Mouse (Mus musculus): ENCODE measurements at regions not wholly inside any gene's neighbourhood (a gene's known extent, or its start where the extent isn't known, plus 50 kb on each side); places are given as distances from the start of the nearest gene placed in this dataset.

DNA sequence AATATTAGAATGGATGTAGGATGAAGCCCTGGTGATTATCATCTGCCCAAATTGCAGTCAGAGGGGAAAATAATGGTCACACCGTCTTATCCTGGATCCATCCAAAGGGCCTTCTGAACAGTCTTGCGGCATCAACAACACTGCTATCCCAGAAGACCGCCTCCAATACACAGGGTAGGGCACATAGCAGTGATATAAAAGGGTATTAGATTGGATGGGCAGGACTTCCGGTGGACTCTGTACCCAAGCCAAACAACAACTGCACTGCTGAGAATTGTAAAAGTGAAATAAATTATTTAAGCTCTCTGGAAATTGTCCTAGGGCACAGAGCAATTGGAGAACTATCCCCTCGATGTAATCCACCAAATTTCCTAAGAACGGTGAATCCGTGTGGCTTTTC lies 173.0 kb upstream of the Klf7 start:
- WGBS = 80% methylated on average over 7 of the region's 7 CpGs
- H3K9me3 ChIP-seq (ENCODE audit: control insufficient read depth, low read length) = no peaks in the 10 kb centered on the region
- ATAC-seq (ENCODE audit: insufficient read depth, low FRiP score, low TSS enrichment) (no peak), DNase-seq (ENCODE audit: low spot score) (no peak)
- no peak overlapping the region for H3K4me3 ChIP-seq (ENCODE audit: low read depth, low read length)
- H3K27ac ChIP-seq (ENCODE audit: low read depth, low read length) = no peak overlapping the region
- H3K9ac ChIP-seq (ENCODE audit: low read length) = no peak overlapping the region
- no peak overlapping the region for H3K4me2 ChIP-seq (ENCODE audit: low read depth)
- H3K4me1 ChIP-seq (ENCODE audit: control insufficient read depth, insufficient read depth, low read length) = no peaks in the 10 kb centered on the region
- H3K36me3 ChIP-seq (ENCODE audit: control insufficient read depth, insufficient read depth, low read length) = no peaks in the 10 kb centered on the region
- no peaks in the 10 kb centered on the region for H3K27me3 ChIP-seq (ENCODE audit: control insufficient read depth, insufficient read depth, low read length)

DNA sequence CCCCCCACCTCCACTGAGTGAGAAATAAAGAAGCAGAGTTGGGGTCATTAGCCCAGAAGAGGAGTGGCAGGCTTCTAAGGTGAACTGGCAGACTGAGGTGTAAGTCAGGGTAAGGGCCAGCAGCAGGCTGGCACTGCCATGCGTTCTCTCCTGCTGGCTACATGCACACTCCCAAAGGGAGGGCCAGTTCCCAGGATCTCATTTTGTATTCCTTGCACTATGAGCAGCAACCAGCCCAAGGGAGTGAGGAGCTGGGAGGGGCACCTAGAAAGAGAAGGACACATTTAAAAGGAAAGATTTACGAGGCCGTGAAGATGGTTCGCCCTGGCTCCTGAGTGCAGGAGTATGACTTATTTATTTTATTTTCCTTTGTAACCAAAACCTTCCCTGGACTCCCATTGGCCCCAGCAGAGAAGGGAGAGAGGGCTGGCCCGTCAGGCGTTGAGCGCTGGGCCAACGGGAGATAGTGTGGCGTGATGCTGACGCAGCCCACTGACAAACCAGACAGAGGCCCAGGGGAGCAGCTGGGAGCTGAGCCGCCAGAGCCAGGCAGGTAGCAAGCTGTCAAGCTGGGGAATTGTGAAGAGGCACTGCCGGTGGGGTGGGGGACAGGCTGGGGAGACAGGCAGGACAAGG lies 166.8 kb upstream of the Klf7 start:
- Histone ChIP-seq H3K9ac (ENCODE audit: low read length) (no peak overlapping the region), H3K36me3 (ENCODE audit: control insufficient read depth, insufficient read depth, low read length) (no peaks in the 10 kb centered on the region), H3K9me3 (ENCODE audit: control insufficient read depth, low read length) (no peaks in the 10 kb centered on the region), H3K4me1 (ENCODE audit: control insufficient read depth, insufficient read depth, low read length) (no peaks in the 10 kb centered on the region), H3K4me3 (ENCODE audit: low read depth, low read length) (no peak overlapping the region), H3K27me3 (ENCODE audit: control insufficient read depth, insufficient read depth, low read length) (no peaks in the 10 kb centered on the region), H3K27ac (ENCODE audit: low read depth, low read length) (0 out of 2 replicates have a peak overlapping the region, but pooled peaks have one; percentile 20), H3K4me2 (ENCODE audit: low read depth) (no peak overlapping the region)
- ATAC-seq (ENCODE audit: insufficient read depth, low FRiP score, low TSS enrichment) (0 out of 2 replicates have a peak, but pooled peaks have one; percentile 53), DNase-seq (ENCODE audit: low spot score) (no peak)
- WGBS = 48% methylated on average over 12 of the region's 12 CpGs

DNA sequence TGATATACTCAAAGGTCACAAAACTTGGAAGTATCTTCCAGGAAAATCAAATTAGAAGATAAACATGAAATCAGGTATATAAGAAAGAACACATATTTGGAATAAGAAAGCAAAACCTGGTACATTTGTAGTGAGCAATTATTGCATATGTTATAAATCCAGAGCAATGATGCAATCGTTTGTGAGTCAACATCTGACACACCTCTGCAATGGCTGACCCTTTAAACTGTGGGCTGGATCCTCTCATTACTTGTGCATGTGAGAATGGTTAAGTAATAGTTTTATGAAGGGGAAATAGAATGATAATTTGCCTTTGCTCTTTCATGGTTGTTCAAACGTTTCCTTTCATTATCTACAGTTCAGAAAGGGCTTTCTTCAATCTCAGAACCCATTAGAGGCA lies 165.0 kb upstream of the Klf7 start:
- 71% methylated on average over 2 of the region's 2 CpGs for WGBS
- DNase-seq (ENCODE audit: low spot score) (no peak), ATAC-seq (ENCODE audit: insufficient read depth, low FRiP score, low TSS enrichment) (no peak)

DNA sequence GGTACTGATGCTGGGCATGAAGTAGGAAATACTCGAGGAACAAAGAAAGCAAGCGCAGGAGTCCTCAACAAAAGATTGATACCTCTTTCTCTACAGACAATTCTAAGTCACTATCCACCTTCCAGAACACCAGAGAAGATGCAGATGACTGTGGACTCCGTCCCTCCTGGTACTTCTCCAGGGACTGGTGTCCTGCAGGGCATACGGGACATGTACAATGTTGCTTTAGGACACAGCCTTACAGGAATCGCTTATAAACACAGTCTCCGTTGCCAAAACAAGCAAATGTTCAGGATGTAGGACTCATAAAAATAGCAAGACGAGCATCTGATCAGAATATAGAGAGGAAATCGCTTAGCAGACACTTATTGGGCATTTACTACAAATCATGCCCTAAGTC lies 162.6 kb upstream of the Klf7 start:
- Histone ChIP-seq H3K4me2 (ENCODE audit: low read depth) (no peak overlapping the region), H3K27ac (ENCODE audit: low read depth, low read length) (no peak overlapping the region), H3K27me3 (ENCODE audit: control insufficient read depth, insufficient read depth, low read length) (no peaks in the 10 kb centered on the region), H3K36me3 (ENCODE audit: control insufficient read depth, insufficient read depth, low read length) (no peaks in the 10 kb centered on the region), H3K4me3 (ENCODE audit: low read depth, low read length) (no peak overlapping the region), H3K9ac (ENCODE audit: low read length) (no peak overlapping the region), H3K9me3 (ENCODE audit: control insufficient read depth, low read length) (no peaks in the 10 kb centered on the region), H3K4me1 (ENCODE audit: control insufficient read depth, insufficient read depth, low read length) (no peaks in the 10 kb centered on the region)
- ATAC-seq (ENCODE audit: insufficient read depth, low FRiP score, low TSS enrichment) (no peak), DNase-seq (ENCODE audit: low spot score) (no peak)
- 87% methylated on average over 8 of the region's 8 CpGs for WGBS

More for the DNA sequence above, 165.0 kb upstream of the Klf7 start:
- Histone ChIP-seq H3K27me3 (ENCODE audit: control insufficient read depth, insufficient read depth, low read length) (no peaks in the 10 kb centered on the region), H3K9me3 (ENCODE audit: control insufficient read depth, low read length) (no peaks in the 10 kb centered on the region), H3K9ac (ENCODE audit: low read length) (no peak overlapping the region), H3K27ac (ENCODE audit: low read depth, low read length) (no peak overlapping the region), H3K4me2 (ENCODE audit: low read depth) (no peak overlapping the region), H3K4me1 (ENCODE audit: control insufficient read depth, insufficient read depth, low read length) (no peaks in the 10 kb centered on the region), H3K4me3 (ENCODE audit: low read depth, low read length) (no peak overlapping the region), H3K36me3 (ENCODE audit: control insufficient read depth, insufficient read depth, low read length) (no peaks in the 10 kb centered on the region)

DNA sequence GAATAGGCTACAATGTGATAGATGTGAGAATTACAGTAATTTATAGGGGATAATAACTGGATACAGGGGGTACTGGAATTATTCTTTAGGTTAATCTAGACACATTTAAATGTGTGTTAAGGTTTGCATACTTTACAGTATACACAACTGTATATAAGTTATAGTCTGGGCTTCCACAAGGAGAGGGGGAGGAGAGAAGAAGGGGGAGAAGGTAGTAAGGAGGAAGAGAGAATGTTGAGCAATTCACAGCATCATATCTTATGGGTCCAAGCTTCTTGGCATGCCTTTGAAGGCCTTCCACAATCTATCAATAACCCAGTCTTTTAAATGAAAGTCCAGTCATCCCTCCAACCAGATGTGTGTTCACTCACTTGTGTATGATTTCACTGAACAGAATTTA lies 153.8 kb upstream of the Klf7 start:
- H3K9me3 ChIP-seq (ENCODE audit: control insufficient read depth, low read length) = no peaks in the 10 kb centered on the region
- H3K4me3 ChIP-seq (ENCODE audit: low read depth, low read length) = no peak overlapping the region
- H3K4me2 ChIP-seq (ENCODE audit: low read depth) = no peak overlapping the region
- no peaks in the 10 kb centered on the region for H3K36me3 ChIP-seq (ENCODE audit: control insufficient read depth, insufficient read depth, low read length)
- no peaks in the 10 kb centered on the region for H3K27me3 ChIP-seq (ENCODE audit: control insufficient read depth, insufficient read depth, low read length)
- no peak overlapping the region for H3K27ac ChIP-seq (ENCODE audit: low read depth, low read length)
- ATAC-seq (ENCODE audit: insufficient read depth, low FRiP score, low TSS enrichment) (no peak), DNase-seq (ENCODE audit: low spot score) (no peak)
- H3K9ac ChIP-seq (ENCODE audit: low read length) = no peak overlapping the region
- no peaks in the 10 kb centered on the region for H3K4me1 ChIP-seq (ENCODE audit: control insufficient read depth, insufficient read depth, low read length)

DNA sequence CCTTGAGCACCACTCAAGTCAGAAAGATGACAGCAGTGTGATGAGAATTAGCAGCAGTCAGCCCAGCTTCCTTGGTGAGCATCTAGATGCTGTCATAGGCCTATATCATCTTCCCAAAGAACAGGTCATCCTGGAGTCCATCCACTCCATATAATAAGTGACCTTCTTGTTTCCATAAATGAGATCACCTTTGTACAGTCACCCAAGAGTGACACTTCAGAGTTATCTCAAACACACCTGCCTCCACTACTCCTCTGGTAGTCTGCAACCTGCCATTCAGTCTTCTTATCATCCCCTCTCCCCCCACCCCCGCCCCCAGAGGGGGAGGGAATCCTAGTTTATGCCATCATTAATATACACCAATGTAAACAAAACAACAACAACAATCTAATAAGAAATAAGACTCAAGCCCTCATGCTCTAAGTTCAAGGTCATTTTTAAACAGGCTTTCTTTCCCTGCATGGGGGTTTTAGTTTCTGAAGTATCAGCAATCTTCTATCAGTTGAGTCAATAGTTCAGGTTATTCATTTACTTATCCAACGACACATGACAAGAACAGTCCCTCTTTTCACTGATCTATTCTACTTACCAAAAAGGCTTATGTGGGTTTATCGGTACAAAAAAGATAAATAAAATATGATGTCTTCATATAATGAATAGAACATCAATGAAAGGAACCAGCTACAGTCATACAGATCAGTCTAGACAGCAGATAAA lies 153.2 kb upstream of the Klf7 start:
- 82% methylated on average over 3 of the region's 3 CpGs for WGBS
- H3K27ac ChIP-seq (ENCODE audit: low read depth, low read length) = no peak overlapping the region
- no peaks in the 10 kb centered on the region for H3K27me3 ChIP-seq (ENCODE audit: control insufficient read depth, insufficient read depth, low read length)
- no peaks in the 10 kb centered on the region for H3K36me3 ChIP-seq (ENCODE audit: control insufficient read depth, insufficient read depth, low read length)
- no peaks in the 10 kb centered on the region for H3K4me1 ChIP-seq (ENCODE audit: control insufficient read depth, insufficient read depth, low read length)
- ATAC-seq (ENCODE audit: insufficient read depth, low FRiP score, low TSS enrichment) (no peak), DNase-seq (ENCODE audit: low spot score) (no peak)
- H3K4me2 ChIP-seq (ENCODE audit: low read depth) = no peak overlapping the region
- H3K9me3 ChIP-seq (ENCODE audit: control insufficient read depth, low read length) = no peaks in the 10 kb centered on the region
- no peak overlapping the region for H3K9ac ChIP-seq (ENCODE audit: low read length)
- H3K4me3 ChIP-seq (ENCODE audit: low read depth, low read length) = no peak overlapping the region

DNA sequence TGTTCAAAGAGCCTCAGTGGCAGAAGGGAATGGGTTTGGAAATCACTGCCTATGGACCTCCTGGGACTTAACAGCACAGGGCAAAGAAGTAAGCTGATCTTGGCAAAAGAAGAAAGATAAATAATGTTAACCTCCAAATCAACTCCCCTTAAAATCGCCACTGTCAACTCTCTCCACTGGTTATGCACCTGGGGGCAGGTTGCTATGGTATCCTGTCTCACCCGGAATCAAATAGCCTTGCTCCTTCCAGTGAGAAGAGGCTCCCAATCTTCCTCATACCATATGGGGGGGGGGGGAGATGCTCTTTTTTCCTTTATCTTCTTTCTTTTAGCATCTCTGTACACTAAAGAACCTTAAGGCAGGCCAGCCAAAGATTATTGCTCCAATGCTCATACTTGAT lies 135.2 kb upstream of the Klf7 start:
- Histone ChIP-seq H3K9me3 (ENCODE audit: control insufficient read depth, low read length) (no peaks in the 10 kb centered on the region), H3K36me3 (ENCODE audit: control insufficient read depth, insufficient read depth, low read length) (no peaks in the 10 kb centered on the region), H3K4me3 (ENCODE audit: low read depth, low read length) (no peak overlapping the region), H3K9ac (ENCODE audit: low read length) (no peak overlapping the region), H3K4me1 (ENCODE audit: control insufficient read depth, insufficient read depth, low read length) (no peaks in the 10 kb centered on the region), H3K27ac (ENCODE audit: low read depth, low read length) (no peak overlapping the region), H3K27me3 (ENCODE audit: control insufficient read depth, insufficient read depth, low read length) (no peaks in the 10 kb centered on the region), H3K4me2 (ENCODE audit: low read depth) (no peak overlapping the region)
- ATAC-seq (ENCODE audit: insufficient read depth, low FRiP score, low TSS enrichment) = no peak
- 50% methylated on average over 2 of the region's 2 CpGs for WGBS
- DNase-seq (ENCODE audit: low spot score) = no peak

DNA sequence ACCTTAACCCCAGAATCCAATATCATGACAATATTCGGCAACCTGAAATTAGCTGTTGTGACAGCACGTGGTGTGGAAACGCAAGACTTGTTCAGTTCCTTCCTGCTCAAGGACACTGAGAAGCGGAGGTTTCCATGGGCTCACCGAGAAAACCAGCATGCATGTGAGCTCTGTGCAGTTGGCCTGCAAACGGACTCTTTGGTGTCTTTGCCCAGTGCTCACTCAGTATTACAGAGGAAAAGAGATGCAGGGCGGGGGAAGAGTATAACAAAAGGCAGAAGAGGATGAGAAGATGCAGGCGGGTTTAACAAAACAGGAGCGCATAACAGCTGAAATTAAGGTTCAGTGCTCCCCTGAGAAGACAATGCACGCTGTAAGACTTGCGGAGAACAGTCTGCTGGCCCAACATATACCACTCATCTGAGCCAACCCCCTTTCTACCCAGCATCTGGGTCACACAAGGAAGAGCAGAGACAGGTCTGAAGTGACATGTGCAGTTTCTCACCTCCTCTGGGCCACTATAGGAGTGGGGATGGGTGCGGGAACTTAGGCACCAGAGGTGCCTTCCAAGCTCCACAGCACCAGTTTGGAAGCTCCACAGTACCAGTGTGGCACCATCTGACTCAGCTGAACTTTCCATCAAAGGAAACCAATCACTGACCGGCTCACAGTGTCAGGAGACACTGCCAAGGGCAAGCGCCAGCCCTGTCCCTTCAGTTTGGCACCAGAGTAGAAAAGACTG lies 133.6 kb upstream of the Klf7 start:
- ATAC-seq (ENCODE audit: insufficient read depth, low FRiP score, low TSS enrichment) (no peak), DNase-seq (ENCODE audit: low spot score) (no peak)
- Histone ChIP-seq H3K9ac (ENCODE audit: low read length) (no peak overlapping the region), H3K27ac (ENCODE audit: low read depth, low read length) (no peak overlapping the region), H3K9me3 (ENCODE audit: control insufficient read depth, low read length) (no peaks in the 10 kb centered on the region), H3K4me2 (ENCODE audit: low read depth) (no peak overlapping the region), H3K4me1 (ENCODE audit: control insufficient read depth, insufficient read depth, low read length) (no peaks in the 10 kb centered on the region), H3K4me3 (ENCODE audit: low read depth, low read length) (no peak overlapping the region), H3K36me3 (ENCODE audit: control insufficient read depth, insufficient read depth, low read length) (no peaks in the 10 kb centered on the region), H3K27me3 (ENCODE audit: control insufficient read depth, insufficient read depth, low read length) (no peaks in the 10 kb centered on the region)
- WGBS = 80% methylated on average over 14 of the region's 14 CpGs

DNA sequence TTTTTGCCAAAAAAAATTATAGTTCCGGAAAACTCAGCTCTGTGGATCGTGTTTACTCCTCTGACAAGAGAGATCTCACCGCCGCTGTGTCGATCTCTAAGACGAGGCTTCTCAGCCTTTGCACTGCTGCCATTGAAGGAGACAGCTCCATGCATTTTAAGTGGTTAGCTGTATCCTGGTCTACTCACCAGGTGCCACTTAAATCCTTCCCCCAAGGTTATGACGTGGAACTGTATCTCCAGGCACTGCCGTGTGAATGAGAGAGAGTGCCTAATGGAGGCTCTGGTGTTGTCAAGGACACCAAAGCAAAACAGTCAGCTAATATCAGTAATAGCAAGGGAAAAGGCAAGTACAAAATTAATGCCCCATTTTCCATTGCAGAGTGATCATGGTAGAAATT lies 132.6 kb upstream of the Klf7 start:
- no peaks in the 10 kb centered on the region for H3K4me1 ChIP-seq (ENCODE audit: control insufficient read depth, insufficient read depth, low read length)
- H3K36me3 ChIP-seq (ENCODE audit: control insufficient read depth, insufficient read depth, low read length) = no peaks in the 10 kb centered on the region
- no peaks in the 10 kb centered on the region for H3K27me3 ChIP-seq (ENCODE audit: control insufficient read depth, insufficient read depth, low read length)
- no peak overlapping the region for H3K4me3 ChIP-seq (ENCODE audit: low read depth, low read length)
- no peak for ATAC-seq (ENCODE audit: insufficient read depth, low FRiP score, low TSS enrichment)
- no peaks in the 10 kb centered on the region for H3K9me3 ChIP-seq (ENCODE audit: control insufficient read depth, low read length)
- no peak for DNase-seq (ENCODE audit: low spot score)
- 88% methylated on average over 8 of the region's 8 CpGs for WGBS
- no peak overlapping the region for H3K27ac ChIP-seq (ENCODE audit: low read depth, low read length)
- no peak overlapping the region for H3K9ac ChIP-seq (ENCODE audit: low read length)
- H3K4me2 ChIP-seq (ENCODE audit: low read depth) = no peak overlapping the region
